Mouse (Mus musculus) C3H10T1/2 (cell line): ENCODE results near the gene Rab42. TPM values are rescaled to one million over a fixed set of nuclear protein-coding genes. Genes with fewer than 3 reads are reported as not detected.

Source experiments
- polyA plus RNA-seq, 2 experiments: library from polyadenylated mRNA; unstranded; fragments of >200 nt; fragmentation: generic; extraction: Trizol; gene quantifications; one replicate each; pipeline ENCODE4 v1.2.1; 2012; ENCODE audit warnings: missing spikeins in 2 of 2

Gene Rab42
- not detected for polyA plus RNA-seq

GRCm38 (mm10) chr4:132302939-132303479 lies at the start of gene Rab42:
Gene Rab42 (minus strand): TSS chr4:132303385.

GRCm38 (mm10) chr4:132329115-132329834 lies 26.1 kb upstream of the Rab42 start, which contains the start of gene Trnau1ap:
Gene Trnau1ap (minus strand): TSS chr4:132329538.

GRCm38 (mm10) chr4:132274156-132274862 lies 28.9 kb downstream of the Rab42 start, which contains the start of gene Taf12:
Gene Taf12 (plus strand): TSS chr4:132274375.

GRCm38 (mm10) chr4:132261514-132262357 lies 41.4 kb downstream of the Rab42 start, which contains the start of gene Gmeb1:
Gene Gmeb1 (minus strand): TSS chr4:132261602.

Other genes with a start within 250 kb of the Rab42 start
- gene Gm10300, start 228.7 kb downstream of the Rab42 start, polyA plus RNA-seq = under 1 TPM; 0.07 to 0.13 TPM
- 10 to 100 TPM in 1 of 2 experiments, 1 to 10 TPM in 1; 2.9 to 10.6 TPM for gene Epb41, start 228.1 kb downstream of the Rab42 start, polyA plus RNA-seq
- gene Oprd1, start 158.9 kb downstream of the Rab42 start, polyA plus RNA-seq = under 1 TPM in 1 of 2 experiments, not detected in 1; 0.01 TPM
- 10 to 100 TPM in 1 of 2 experiments, 1 to 10 TPM in 1; 5.1 to 18.7 TPM for gene Ythdf2, start 91.1 kb downstream of the Rab42 start, polyA plus RNA-seq
- gene Gmeb1, start 41.8 kb downstream of the Rab42 start, polyA plus RNA-seq = 10 to 100 TPM in 1 of 2 experiments, 1 to 10 TPM in 1; 5.5 to 10.1 TPM
- gene Taf12, start 29.0 kb downstream of the Rab42 start, polyA plus RNA-seq = 10 to 100 TPM; 12.3 to 17.3 TPM
- gene Trnau1ap, start 26.2 kb upstream of the Rab42 start, polyA plus RNA-seq = 10 to 100 TPM; 38.7 to 52.4 TPM
- 10 to 100 TPM; 16.4 to 28.5 TPM for gene Rcc1, start 50.2 kb upstream of the Rab42 start, polyA plus RNA-seq
- gene Phactr4, start 119.1 kb upstream of the Rab42 start, polyA plus RNA-seq = 1 to 10 TPM; 2.6 to 5.9 TPM
- gene Med18, start 160.5 kb upstream of the Rab42 start, polyA plus RNA-seq = 1 to 10 TPM; 1.6 to 5.1 TPM
- gene Sesn2, start 207.1 kb upstream of the Rab42 start, polyA plus RNA-seq = 10 to 100 TPM in 1 of 2 experiments, 1 to 10 TPM in 1; 9.2 to 25.8 TPM
- 100 to 1,000 TPM; 397 to 898 TPM for gene Atpif1, start 230.3 kb upstream of the Rab42 start, polyA plus RNA-seq
- 10 to 100 TPM; 29.3 to 74.5 TPM for gene Dnajc8, start 232.2 kb upstream of the Rab42 start, polyA plus RNA-seq